Mouse (Mus musculus) erythroblast, embryonic 14.5 days (primary cell): Measurements from ENCODE around the gene Slc35c2.

Experiments used
- GATA1 ChIP-seq: IDR thresholded peaks from 2 replicates; pipeline ENCODE4 v1.6.1; 2012; ENCODE audit warnings: low read length, inconsistent platforms, mixed read lengths
- TAL1 ChIP-seq: IDR thresholded peaks from 3 replicates; pipeline ENCODE4 v1.6.1; 2012; ENCODE audit warnings: low read length, inconsistent platforms, mixed read lengths

DNA sequence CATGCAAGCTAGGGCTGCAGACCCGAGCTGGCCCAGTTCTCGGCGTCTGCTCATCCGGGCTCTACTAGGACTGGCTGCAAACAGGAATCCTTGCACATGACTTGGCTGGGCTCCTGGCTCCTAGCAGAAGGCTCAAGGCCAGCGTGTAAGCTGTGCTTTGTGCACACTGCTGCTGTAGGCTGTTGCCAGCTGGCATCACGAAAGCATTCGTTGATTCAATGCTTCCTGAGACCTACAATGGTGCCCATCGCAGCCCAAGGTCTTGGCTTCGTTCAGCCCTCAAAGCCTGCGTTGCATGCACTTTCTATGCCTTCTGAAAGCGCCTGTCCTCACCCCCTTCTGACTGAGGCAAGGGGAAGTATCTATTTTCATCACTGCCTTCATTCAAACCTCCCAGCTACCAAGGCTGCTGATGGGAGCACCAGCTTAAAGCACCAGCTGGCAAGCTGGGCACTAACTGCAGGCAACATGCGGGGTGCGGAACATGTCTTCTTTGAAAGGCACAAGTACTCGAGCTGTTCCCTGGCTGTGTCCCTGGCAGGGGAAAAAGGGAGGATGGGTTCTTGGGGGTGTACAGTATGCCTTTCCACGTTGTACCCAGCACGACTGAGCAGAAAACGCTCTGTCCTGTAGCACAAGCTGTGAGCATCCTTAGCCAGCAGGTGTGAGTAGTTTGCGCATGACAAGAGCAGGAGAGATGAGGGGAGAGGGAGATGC is 804 bp upstream of the Slc35c2 start:
- TF ChIP-seq GATA1 (no peak), TAL1 (no peak)
